In the genomic region with DNA sequence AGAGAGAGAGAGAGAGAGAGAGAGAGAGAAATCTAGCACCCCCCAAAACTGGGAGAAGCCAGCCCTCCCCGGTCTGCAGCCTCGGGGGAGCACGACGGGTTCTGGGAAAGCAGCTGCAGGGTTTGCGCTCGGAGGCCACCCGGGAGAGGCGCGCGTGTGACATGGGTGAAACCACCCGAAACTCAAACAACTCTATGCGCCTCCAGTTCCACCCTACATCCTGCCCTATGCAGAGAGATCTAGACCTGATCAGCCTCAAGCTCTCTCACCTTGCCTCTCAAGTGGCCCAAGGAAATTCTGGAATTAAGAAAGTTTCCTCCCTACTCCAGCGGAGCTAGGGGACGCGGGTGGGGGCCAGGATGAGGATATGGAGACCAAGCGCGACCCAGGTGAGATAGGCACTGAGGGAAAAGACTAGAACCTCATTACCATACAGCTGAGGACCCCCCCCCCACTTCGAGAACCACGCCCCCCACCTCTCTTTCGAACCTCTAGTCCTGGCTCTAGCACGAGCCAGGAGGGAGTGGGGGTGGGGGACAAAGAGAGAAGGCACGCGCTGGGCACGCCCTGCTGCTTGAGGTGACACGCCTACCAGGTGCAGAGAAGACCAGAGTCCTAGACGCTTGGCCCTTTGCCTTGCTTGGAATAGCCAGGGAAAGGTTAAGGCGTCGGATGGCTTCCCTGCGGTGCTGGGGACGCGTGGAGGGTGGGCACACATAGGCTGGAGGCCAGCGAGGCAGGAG, we compare ENCODE assay signal across 8 mouse cellular contexts. TPM values are rescaled to one million over a fixed set of nuclear protein-coding genes. Genes with fewer than 3 reads are reported as not detected.
A peak's percentile ranks its signal among the peaks of the same experiment; 100 is the strongest.
DNase-seq lines count a peak whose midpoint lies in the region; ATAC-seq and TF ChIP-seq lines count a peak whose summit lies in the region.

No protein-coding gene starts in this region.

- peak overlapping the region; percentile 83 for H3K27ac ChIP-seq in gastrocnemius, adult 2 months
- no peak overlapping the region for H3K27ac ChIP-seq in embryonic facial prominence, embryonic 13.5 days
- no peak overlapping the region for H3K27ac ChIP-seq in lung, embryonic 14.5 days (ENCODE audit: low read depth)

- ATAC-seq in embryonic facial prominence, embryonic 13.5 days (ENCODE audit: insufficient number of reproducible peaks, insufficient read depth, low FRiP score, low TSS enrichment, low read depth): 0 out of 2 replicates have a peak, but pooled peaks have one; percentile 4
- peak; percentile 18 for ATAC-seq in lung, embryonic 14.5 days (ENCODE audit: insufficient read depth)

- peaks cover 62% of the 10 kb centered on the region for H3K4me1 ChIP-seq in embryonic facial prominence, embryonic 13.5 days
- peaks cover 23% of the 10 kb centered on the region for H3K4me1 ChIP-seq in lung, embryonic 14.5 days (ENCODE audit: insufficient read depth)

- DNase-seq in gastrocnemius, adult 2 months: peak; percentile 50
- DNase-seq in gastrocnemius, adult 18-20 months (ENCODE audit: low spot score): no peak
- DNase-seq in kidney, adult 11 months: peak; percentile 70
- peak; percentile 56 for DNase-seq in lung, embryonic 14.5 days
- peak; percentile 55 for DNase-seq in thymus, postnatal 4 days
- no peak for DNase-seq in adipocyte (ENCODE audit: low spot score)
- DNase-seq in frontal cortex, postnatal 25 days (ENCODE audit: low spot score in 2 of 2): no peak

- H3K36me3 ChIP-seq in embryonic facial prominence, embryonic 13.5 days: no peaks in the 10 kb centered on the region
- no peaks in the 10 kb centered on the region for H3K36me3 ChIP-seq in lung, embryonic 14.5 days (ENCODE audit: insufficient read depth)

- intact Hi-C loops in gastrocnemius, adult 2 months (cut with DNase I): loop anchor here (1.0 kb wide), 1 partner anchor 24 kb away; no protein-coding TSS in a partner anchor

- H3K9ac ChIP-seq in embryonic facial prominence, embryonic 13.5 days: no peak overlapping the region
- H3K9ac ChIP-seq in lung, embryonic 14.5 days: 0 out of 2 replicates have a peak overlapping the region, but pooled peaks have one; percentile 24

- no peak for TF ChIP-seq CTCF in gastrocnemius, adult 2 months (IDR thresholded peaks at IDR 0.05)
- no peak for TF ChIP-seq CTCF in lung, embryonic 14.5 days (IDR thresholded peaks at IDR 0.05; ENCODE audit: low read depth)

- under 1% methylated on average over 32 of the region's 32 CpGs for WGBS in embryonic facial prominence, embryonic 13.5 days
- under 1% methylated on average over 32 of the region's 32 CpGs for WGBS in lung, embryonic 14.5 days

- H3K4me2 ChIP-seq in embryonic facial prominence, embryonic 13.5 days: peak overlapping the region; percentile 85
- H3K4me2 ChIP-seq in lung, embryonic 14.5 days: peak overlapping the region; percentile 92

- peak overlapping the region; percentile 81 for H3K4me3 ChIP-seq in gastrocnemius, adult 2 months
- H3K4me3 ChIP-seq in embryonic facial prominence, embryonic 13.5 days: peak overlapping the region; percentile 49
- H3K4me3 ChIP-seq in lung, embryonic 14.5 days (ENCODE audit: low read depth, low read length): peak overlapping the region; percentile 57

- peaks cover 97% of the 10 kb centered on the region for H3K27me3 ChIP-seq in embryonic facial prominence, embryonic 13.5 days
- peaks cover 90% of the 10 kb centered on the region for H3K27me3 ChIP-seq in lung, embryonic 14.5 days (ENCODE audit: insufficient read depth, low read length)

- no peaks in the 10 kb centered on the region for H3K9me3 ChIP-seq in embryonic facial prominence, embryonic 13.5 days
- no peaks in the 10 kb centered on the region for H3K9me3 ChIP-seq in lung, embryonic 14.5 days (ENCODE audit: low read depth, low read length)

RNA-seq across cellular contexts. Expression of gene Dll4, which starts 0.8 kb away (rescaled TPM):
- 1 to 10 TPM; 3.8 to 4.8 TPM for total RNA-seq in gastrocnemius, adult 2 months (2021)
- total RNA-seq in gastrocnemius, adult 18-20 months (2021): 1 to 10 TPM; 3.2 to 4.5 TPM
- 4.2 and 4.6 TPM in 2 replicates for polyA plus RNA-seq in embryonic facial prominence, embryonic 13.5 days (2015; fragmentation: Nextera tagmentation; extraction: Ambion mirVana)
- 8.1 and 10.0 TPM in 2 replicates for polyA plus RNA-seq in lung, embryonic 14.5 days (2014; fragmentation: Nextera tagmentation; extraction: Ambion mirVana)

RNA-seq across cellular contexts. Expression of gene Chac1, which starts 26.3 kb away (rescaled TPM):
- total RNA-seq in gastrocnemius, adult 2 months (2021): 10 to 100 TPM; 30.1 to 90.4 TPM
- 100 to 1,000 TPM in 1 of 2 experiments, 10 to 100 TPM in 1; 50.6 to 108 TPM for total RNA-seq in gastrocnemius, adult 18-20 months (2021)
- polyA plus RNA-seq in embryonic facial prominence, embryonic 13.5 days (2015; fragmentation: Nextera tagmentation; extraction: Ambion mirVana): 1.7 and 1.8 TPM in 2 replicates
- polyA plus RNA-seq in lung, embryonic 14.5 days (2014; fragmentation: Nextera tagmentation; extraction: Ambion mirVana): 0.64 and 0.70 TPM in 2 replicates

RNA-seq across cellular contexts. Expression of gene Vps18, which starts 36.2 kb away (rescaled TPM):
- total RNA-seq in gastrocnemius, adult 2 months (2021): 10 to 100 TPM; 10.9 to 11.7 TPM
- total RNA-seq in gastrocnemius, adult 18-20 months (2021): 10 to 100 TPM; 10.1 to 10.2 TPM
- 20.1 and 20.7 TPM in 2 replicates for polyA plus RNA-seq in embryonic facial prominence, embryonic 13.5 days (2015; fragmentation: Nextera tagmentation; extraction: Ambion mirVana)
- polyA plus RNA-seq in lung, embryonic 14.5 days (2014; fragmentation: Nextera tagmentation; extraction: Ambion mirVana): 15.9 and 17.5 TPM in 2 replicates

RNA-seq across cellular contexts. Expression of gene Rhov, which starts 53.7 kb away (rescaled TPM):
- not detected for total RNA-seq in gastrocnemius, adult 2 months (2021)
- not detected for total RNA-seq in gastrocnemius, adult 18-20 months (2021)
- 16.7 and 17.9 TPM in 2 replicates for polyA plus RNA-seq in embryonic facial prominence, embryonic 13.5 days (2015; fragmentation: Nextera tagmentation; extraction: Ambion mirVana)
- 0.11 and 0.24 TPM in 2 replicates for polyA plus RNA-seq in lung, embryonic 14.5 days (2014; fragmentation: Nextera tagmentation; extraction: Ambion mirVana)

Comparison
In these comparisons a context has a peak if more than half of its experiments do, and no peak if none do; other contexts are left out.
1. DNase-seq: peak in gastrocnemius, adult 2 months (single experiment), kidney, adult 11 months (single experiment), lung, embryonic 14.5 days (single experiment) and thymus, postnatal 4 days (single experiment); none in gastrocnemius, adult 18-20 months (single experiment), adipocyte (single experiment) and frontal cortex, postnatal 25 days (0 of 2).
2. Peak in every context shown above with its lines, with median percentiles within 50 percentile points of each other: H3K4me3 ChIP-seq.